ENCODE assay signal across 9 mouse cellular contexts in genomic region chr17:85464466-85465411, GRCm38 (mm10).
DNase-seq lines count a peak whose midpoint lies in the region; ATAC-seq and TF ChIP-seq lines count a peak whose summit lies in the region.
"Had no signal": no experiment of that assay in that cellular context is flagged by ENCODE, and none has a peak within 500 bp of the region (broad histone marks: within the 10 kb centered on the region; RNA-seq: fewer than 3 reads in every experiment).

No protein-coding gene starts in this region.

- no peak for TF ChIP-seq CTCF in liver, postnatal 0 days (IDR thresholded peaks at IDR 0.05; ENCODE audit: low read depth)
- TF ChIP-seq CTCF in small intestine, adult 2 months (IDR thresholded peaks at IDR 0.05; ENCODE audit: extremely low read depth, insufficient read length, insufficient replicate concordance, low read depth, low read length), result no peak
- no peak for TF ChIP-seq CTCF in lung, adult 2 months (IDR thresholded peaks at IDR 0.05; ENCODE audit: insufficient read depth, low read length)

- H3K27me3 ChIP-seq in liver, embryonic 11.5 days (replicated peaks; ENCODE audit: control insufficient read depth, insufficient read depth, low read length), result peaks cover 82% of the 10 kb centered on the region
- H3K27me3 ChIP-seq in liver, postnatal 0 days (ENCODE audit: insufficient read depth, low read length), result peaks cover 66% of the 10 kb centered on the region
- H3K27me3 ChIP-seq in forebrain, embryonic 14.5 days (replicated peaks; ENCODE audit: control insufficient read depth, insufficient read depth, low read length), result peaks cover 52% of the 10 kb centered on the region
- H3K27me3 ChIP-seq in small intestine, adult 2 months (ENCODE audit: control insufficient read depth, insufficient read depth, low read length), result peaks cover 8% of the 10 kb centered on the region

- H3K4me1 ChIP-seq in liver, embryonic 11.5 days (replicated peaks; ENCODE audit: control insufficient read depth, insufficient read depth, low read length), result no peaks in the 10 kb centered on the region
- no peaks in the 10 kb centered on the region for H3K4me1 ChIP-seq in liver, postnatal 0 days (ENCODE audit: insufficient read depth)
- peaks cover 6% of the 10 kb centered on the region; the same call in 1 of the 2 replicates for H3K4me1 ChIP-seq in forebrain, embryonic 14.5 days (ENCODE audit: control insufficient read depth, insufficient read depth, low read length)
- peaks cover 3% of the 10 kb centered on the region; the same call in 1 of the 2 replicates for H3K4me1 ChIP-seq in small intestine, adult 2 months (ENCODE audit: control insufficient read depth, insufficient read depth, insufficient read length, low read length)
- H3K4me1 ChIP-seq in lung, adult 2 months (ENCODE audit: control insufficient read depth, insufficient read depth, low read length), result no peaks in the 10 kb centered on the region
- H3K4me1 ChIP-seq: liver, embryonic 13.5 days had no signal

- no peak overlapping the region for H3K4me3 ChIP-seq in liver, embryonic 11.5 days (ENCODE audit: low read depth, low read length)
- H3K4me3 ChIP-seq in liver, postnatal 0 days (ENCODE audit: low read depth, low read length), result no peak overlapping the region
- H3K4me3 ChIP-seq in forebrain, embryonic 14.5 days (ENCODE audit: low read depth, low read length), result peak overlapping the region; percentile 15; the same call in 1 of the 2 replicates
- peak overlapping the region; percentile 35 for H3K4me3 ChIP-seq in small intestine, adult 2 months (ENCODE audit: low read depth, low read length)
- H3K4me3 ChIP-seq in lung, adult 2 months (replicated peaks; ENCODE audit: extremely low read depth, low read depth, low read length), result no peak overlapping the region
- H3K4me3 ChIP-seq: liver, embryonic 13.5 days had no signal

- 4% methylated on average over 40 of the region's 40 CpGs for WGBS in liver, embryonic 11.5 days
- 4% methylated on average over 39 of the region's 40 CpGs for WGBS in liver, postnatal 0 days (ENCODE audit: insufficient replicate concordance)
- WGBS in forebrain, embryonic 14.5 days, result 3% methylated on average over 40 of the region's 40 CpGs
- 8% methylated on average over 40 of the region's 40 CpGs for WGBS in small intestine, adult 2 months
- WGBS in lung, adult 2 months, result 4% methylated on average over 40 of the region's 40 CpGs

- peak overlapping the region; percentile 13; the same call in 1 of the 2 replicates for H3K4me2 ChIP-seq in liver, embryonic 11.5 days
- no peak overlapping the region for H3K4me2 ChIP-seq in liver, postnatal 0 days (ENCODE audit: low read depth, low read length)
- peak overlapping the region; percentile 38 for H3K4me2 ChIP-seq in forebrain, embryonic 14.5 days (ENCODE audit: low read length)
- H3K4me2 ChIP-seq: liver, embryonic 13.5 days had no signal

- TF ChIP-seq POLR2A in small intestine, adult 2 months (IDR thresholded peaks at IDR 0.05; ENCODE audit: low read depth, low read length), result no peak
- no peak for TF ChIP-seq POLR2A in lung, adult 2 months (IDR thresholded peaks at IDR 0.05; ENCODE audit: borderline replicate concordance, extremely low read depth, low read depth, low read length)

- no peaks in the 10 kb centered on the region for H3K9me3 ChIP-seq in liver, embryonic 11.5 days (ENCODE audit: control insufficient read depth, low read length)
- H3K9me3 ChIP-seq in liver, postnatal 0 days (ENCODE audit: low read length), result no peaks in the 10 kb centered on the region
- no peaks in the 10 kb centered on the region for H3K9me3 ChIP-seq in forebrain, embryonic 14.5 days (replicated peaks; ENCODE audit: control insufficient read depth, low read length)
- H3K9me3 ChIP-seq: liver, embryonic 13.5 days had no signal

- no peak for ATAC-seq in liver, embryonic 11.5 days (replicated peaks; ENCODE audit: low FRiP score)
- ATAC-seq in liver, postnatal 0 days, result no peak
- peak; percentile 51 for ATAC-seq in forebrain, embryonic 14.5 days

- no peak overlapping the region for H3K9ac ChIP-seq in liver, embryonic 11.5 days (ENCODE audit: low read depth, low read length)
- no peak overlapping the region for H3K9ac ChIP-seq in liver, postnatal 0 days (replicated peaks)
- H3K9ac ChIP-seq in forebrain, embryonic 14.5 days (ENCODE audit: low read length), result peak overlapping the region; percentile 17
- H3K9ac ChIP-seq: liver, embryonic 13.5 days had no signal

- no peak overlapping the region for H3K27ac ChIP-seq in liver, embryonic 11.5 days (ENCODE audit: low read depth, low read length)
- H3K27ac ChIP-seq in liver, postnatal 0 days (ENCODE audit: low read depth), result no peak overlapping the region
- H3K27ac ChIP-seq in forebrain, embryonic 14.5 days (ENCODE audit: low read depth, low read length), result peak overlapping the region; percentile 48; the same call in 1 of the 2 replicates
- H3K27ac ChIP-seq in small intestine, adult 2 months (ENCODE audit: insufficient read depth, low read depth, low read length), result no peak overlapping the region
- H3K27ac ChIP-seq: liver, embryonic 13.5 days had no signal

- no peak for TF ChIP-seq EP300 in liver, postnatal 0 days (IDR thresholded peaks at IDR 0.05; ENCODE audit: low read depth)

- DNase-seq in liver, embryonic 11.5 days (ENCODE audit: low spot score), result no peak
- DNase-seq in liver, postnatal 0 days, result no peak
- DNase-seq in forebrain, embryonic 14.5 days (ENCODE audit: low spot score), result no peak
- DNase-seq in kidney, postnatal 14 days, result peak; percentile 70
- DNase-seq in left cerebral cortex, postnatal 10 days (ENCODE audit: extremely low spot score in 1 of 2, low spot score in 2 of 2), result no peak
- DNase-seq in lung, adult 2 months, result no peak
- DNase-seq in thymus, postnatal 36 days, result no peak
- DNase-seq: liver, embryonic 13.5 days had no signal

- no peaks in the 10 kb centered on the region for H3K36me3 ChIP-seq in liver, embryonic 11.5 days (ENCODE audit: control insufficient read depth, insufficient read depth, low read length)
- H3K36me3 ChIP-seq in liver, postnatal 0 days (replicated peaks; ENCODE audit: insufficient read depth, low read length), result no peaks in the 10 kb centered on the region
- no peaks in the 10 kb centered on the region for H3K36me3 ChIP-seq in forebrain, embryonic 14.5 days (ENCODE audit: control insufficient read depth, insufficient read depth, low read length)
- H3K36me3 ChIP-seq in small intestine, adult 2 months (ENCODE audit: control insufficient read depth, insufficient read depth, low read length), result no peaks in the 10 kb centered on the region
- H3K36me3 ChIP-seq: liver, embryonic 13.5 days had no signal

- intact Hi-C loops in left cerebral cortex, postnatal 10 days (cut with DNase I), result no loop called here

Comparison
In these comparisons a context has a peak if more than half of its experiments do, and no peak if none do; other contexts are left out.
1. H3K4me3 ChIP-seq: peak in forebrain, embryonic 14.5 days (single experiment) and small intestine, adult 2 months (single experiment); none in liver, embryonic 11.5 days (single experiment), liver, postnatal 0 days (single experiment) and lung, adult 2 months (single experiment).